Mouse (Mus musculus): ENCODE results near the gene Hpd. TPM values are rescaled to one million over a fixed set of nuclear protein-coding genes. Genes with fewer than 3 reads are reported as not detected.

Gene Hpd
- total RNA-seq, 2 experiments from 2014 or later = not detected

DNA sequence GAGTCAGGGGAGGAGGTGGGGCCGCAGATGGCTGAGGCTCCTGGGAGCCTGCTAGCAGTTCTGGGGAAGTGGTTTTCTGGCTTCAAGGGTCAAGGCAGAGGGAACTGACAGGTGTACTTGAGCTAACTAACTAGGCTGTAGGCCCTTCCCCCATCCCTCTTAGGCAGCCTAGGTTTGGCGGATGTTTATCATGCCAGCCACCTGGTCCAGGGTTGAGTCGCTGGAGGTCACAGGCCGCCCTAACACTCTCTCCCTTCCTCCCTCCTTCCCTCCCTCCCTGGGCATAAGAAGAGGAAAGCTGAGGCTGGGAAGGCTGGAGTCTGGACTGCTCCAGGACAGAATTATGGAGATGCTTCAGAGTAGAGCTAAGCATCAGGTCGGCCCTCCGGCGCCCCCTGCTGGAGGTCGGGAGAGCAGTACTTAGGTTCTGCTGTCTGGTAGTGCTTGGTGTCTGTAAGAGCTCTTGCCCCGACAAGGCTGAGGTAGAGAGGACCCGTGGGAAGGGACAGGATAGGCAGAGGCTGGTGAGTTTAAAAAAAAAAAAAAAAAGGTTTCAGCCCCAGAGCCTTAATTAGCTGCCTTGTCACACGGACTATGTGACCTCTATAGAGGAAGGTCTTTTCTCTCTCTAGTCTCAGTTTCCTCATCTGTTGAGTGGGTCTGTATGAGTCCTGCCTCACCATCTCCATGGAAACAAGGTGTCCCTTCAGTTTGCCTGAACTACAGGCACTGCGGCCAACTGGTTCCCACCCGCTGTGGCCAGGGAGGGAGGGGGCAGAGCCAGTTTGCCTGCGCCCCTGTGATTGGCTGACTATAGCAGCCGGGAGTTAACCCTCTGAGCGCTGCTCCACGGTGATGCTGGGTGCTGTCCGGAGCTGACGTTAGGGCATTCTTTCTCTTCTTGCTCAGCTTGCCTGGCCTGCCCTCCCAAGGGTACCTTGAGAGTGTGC lies 32.8 kb downstream of the Hpd start:
- peak; percentile 55 for ATAC-seq (ENCODE audit: poor library complexity, severe bottlenecking)

DNA sequence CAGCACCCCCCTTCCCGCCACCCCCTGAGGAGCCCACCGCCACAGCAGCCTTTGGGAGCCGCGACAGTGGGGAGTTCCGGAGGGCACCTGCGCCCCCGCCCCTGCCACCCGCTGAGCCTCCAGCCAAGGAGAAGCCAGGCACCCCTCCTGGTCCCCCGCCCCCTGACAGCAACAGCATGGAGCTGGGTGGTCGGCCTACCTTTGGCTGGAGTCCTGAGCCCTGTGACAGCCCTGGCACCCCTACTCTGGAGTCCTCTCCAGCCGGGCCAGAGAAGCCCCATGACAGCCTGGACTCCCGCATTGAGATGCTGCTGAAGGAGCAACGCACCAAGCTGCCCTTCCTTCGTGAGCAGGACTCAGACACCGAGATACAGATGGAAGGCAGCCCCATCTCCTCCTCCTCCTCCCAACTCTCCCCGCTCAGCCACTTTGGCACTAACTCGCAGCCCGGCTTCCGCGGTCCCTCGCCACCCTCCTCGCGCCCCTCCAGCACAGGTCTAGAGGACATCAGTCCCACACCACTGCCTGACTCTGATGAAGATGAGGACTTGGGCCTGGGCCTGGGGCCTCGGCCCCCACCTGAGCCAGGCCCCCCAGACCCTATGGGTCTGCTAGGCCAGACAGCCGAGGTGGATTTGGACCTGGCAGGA lies 34.3 kb downstream of the Hpd start:
- ATAC-seq (ENCODE audit: poor library complexity, severe bottlenecking) = no peak

DNA sequence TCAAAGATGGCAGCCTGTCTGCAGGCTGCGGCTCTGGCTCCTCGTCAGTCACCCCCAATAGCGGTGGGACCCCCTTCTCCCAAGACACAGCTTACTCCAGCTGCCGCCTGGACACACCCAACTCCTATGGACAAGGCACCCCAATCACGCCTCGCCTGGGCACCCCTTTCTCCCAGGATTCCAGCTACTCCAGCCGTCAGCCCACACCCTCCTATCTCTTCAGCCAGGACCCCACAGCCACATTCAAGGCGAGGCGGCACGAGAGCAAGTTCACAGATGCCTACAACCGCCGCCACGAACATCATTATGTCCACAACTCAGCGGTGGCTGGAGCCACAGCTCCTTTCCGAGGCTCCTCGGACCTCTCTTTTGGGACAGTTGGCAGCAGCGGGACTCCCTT lies 35.0 kb downstream of the Hpd start:
- ATAC-seq (ENCODE audit: poor library complexity, severe bottlenecking) = no peak

DNA sequence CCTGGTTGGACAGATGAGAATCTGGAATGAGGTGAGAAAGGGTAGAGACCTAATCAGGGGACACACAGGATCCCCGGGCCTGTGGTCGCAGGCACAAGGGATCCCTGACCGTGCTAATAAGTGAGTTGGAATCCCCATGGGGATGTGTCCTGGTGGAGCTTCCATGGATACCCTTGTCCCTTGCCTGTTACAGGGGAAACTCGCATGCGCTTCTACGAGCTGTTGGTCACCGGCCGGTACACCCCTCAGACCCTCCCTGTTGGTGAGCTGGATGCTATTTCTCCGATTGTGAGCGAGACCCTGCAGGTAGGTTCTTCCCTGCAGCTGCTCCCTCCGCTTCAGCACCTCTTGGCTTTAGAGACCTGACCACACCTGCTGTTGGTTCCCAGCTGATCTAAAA lies 36.2 kb downstream of the Hpd start:
- no peak for ATAC-seq (ENCODE audit: poor library complexity, severe bottlenecking)

DNA sequence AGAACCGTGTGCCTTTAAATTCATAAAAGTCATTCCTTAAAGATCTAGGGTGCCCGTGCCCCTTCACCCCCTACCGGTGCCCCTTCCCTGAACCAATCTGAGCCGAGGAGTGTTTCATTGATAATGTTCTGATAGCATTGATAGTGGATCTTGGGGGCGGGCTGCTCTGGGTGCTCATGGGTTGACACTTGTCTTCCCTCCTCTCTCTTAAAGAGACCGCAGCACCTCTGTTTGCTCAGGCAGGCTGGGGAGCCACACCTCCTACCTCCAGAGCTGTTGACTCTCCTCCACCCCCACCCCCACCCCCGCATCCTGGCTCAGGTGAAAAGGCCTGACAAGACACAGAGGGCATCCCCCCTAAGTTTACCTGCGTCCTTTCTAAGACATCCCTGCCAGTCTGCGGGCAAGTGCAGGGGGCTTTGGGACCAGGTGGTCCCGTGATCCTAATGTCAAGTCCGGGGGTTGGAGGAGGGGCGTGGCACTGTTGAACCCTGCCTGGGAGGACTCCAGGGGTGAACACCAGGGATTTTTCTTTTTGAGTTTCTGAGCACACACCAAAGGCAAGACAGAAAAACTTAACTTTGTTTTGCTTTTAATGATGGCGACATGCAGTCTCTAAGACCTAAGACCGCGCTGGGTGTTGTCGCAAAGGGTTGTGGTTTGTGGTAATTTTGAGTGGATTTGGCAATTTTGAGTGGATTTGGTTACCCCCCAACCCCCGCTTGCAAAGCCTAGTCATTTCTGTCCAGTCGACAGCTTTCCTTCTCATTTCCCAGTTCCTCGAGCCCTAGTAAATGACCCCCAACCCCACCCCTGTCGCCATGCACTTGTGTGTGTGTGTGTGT lies 37.6 kb downstream of the Hpd start:
- peak; percentile 21; the same call in 1 of the 2 replicates for ATAC-seq (ENCODE audit: poor library complexity, severe bottlenecking)

DNA sequence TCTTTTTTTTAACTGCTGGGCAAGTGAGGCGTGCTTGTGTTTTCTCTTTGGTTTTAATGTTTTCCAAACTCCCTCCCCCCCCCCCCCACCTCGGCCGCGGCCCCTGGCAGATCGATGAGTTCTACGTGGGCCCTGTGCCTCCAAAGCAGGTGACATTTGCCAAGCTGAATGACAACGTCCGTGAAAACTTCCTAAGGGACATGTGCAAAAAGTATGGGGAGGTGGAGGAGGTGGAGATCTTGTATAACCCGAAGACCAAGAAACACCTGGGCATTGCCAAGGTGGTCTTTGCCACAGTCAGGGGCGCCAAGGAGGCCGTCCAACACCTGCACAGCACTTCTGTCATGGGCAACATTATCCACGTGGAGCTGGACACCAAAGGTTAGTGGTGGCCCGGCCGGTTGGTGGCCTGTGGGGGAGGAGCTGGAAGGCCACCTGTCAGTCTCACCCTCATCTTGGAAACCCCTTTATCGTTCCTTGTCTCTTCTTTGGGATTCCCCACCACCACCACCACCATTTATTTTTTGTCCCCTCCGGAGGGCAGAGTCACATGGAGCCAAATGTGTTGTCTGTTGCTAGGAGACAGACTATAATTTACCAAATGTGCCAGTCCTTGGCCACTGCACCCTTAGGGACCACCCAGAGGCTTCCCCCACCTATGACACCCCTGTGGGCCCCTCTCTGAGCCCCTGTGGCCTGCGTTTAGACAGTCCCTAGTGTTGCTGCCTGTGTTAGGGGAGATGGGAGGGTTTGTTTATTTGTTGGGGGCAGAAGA lies 38.4 kb downstream of the Hpd start:
- no peak for ATAC-seq (ENCODE audit: poor library complexity, severe bottlenecking)

DNA sequence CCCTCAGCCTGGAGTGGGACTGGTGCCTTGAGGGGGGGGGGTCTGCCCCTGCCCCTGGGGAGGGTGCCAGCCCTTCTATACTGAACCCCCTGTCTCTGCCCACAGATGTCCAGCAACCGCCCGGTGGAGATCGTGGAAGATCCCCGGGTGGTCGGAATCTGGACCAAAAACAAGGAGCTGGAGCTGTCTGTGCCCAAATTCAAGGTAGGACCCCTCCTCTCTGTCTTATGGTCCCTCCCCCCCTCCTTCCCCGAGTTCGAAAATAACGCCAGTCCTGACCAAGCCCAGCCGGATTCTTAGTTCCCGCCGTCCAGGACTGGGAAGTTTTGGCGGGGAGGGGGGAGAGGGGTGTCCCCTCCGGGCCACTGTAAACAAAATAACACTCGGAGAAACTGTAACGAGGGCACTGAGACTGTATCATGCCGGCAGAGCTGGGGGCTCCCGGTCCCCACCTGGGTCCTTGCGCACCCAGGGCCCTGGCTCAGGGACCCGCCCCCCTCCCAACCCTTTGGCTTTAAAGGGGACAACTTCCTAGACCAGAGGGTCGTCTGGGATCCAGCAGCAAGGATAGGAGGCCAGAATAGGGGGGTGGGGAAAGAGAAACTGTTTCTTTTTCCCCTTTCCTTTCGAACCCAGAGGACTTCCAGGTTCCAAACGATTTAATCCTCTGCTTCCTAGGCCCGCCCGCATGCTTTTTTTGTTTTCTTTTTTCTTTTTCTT lies 39.1 kb downstream of the Hpd start:
- ATAC-seq (ENCODE audit: poor library complexity, severe bottlenecking) = no peak

DNA sequence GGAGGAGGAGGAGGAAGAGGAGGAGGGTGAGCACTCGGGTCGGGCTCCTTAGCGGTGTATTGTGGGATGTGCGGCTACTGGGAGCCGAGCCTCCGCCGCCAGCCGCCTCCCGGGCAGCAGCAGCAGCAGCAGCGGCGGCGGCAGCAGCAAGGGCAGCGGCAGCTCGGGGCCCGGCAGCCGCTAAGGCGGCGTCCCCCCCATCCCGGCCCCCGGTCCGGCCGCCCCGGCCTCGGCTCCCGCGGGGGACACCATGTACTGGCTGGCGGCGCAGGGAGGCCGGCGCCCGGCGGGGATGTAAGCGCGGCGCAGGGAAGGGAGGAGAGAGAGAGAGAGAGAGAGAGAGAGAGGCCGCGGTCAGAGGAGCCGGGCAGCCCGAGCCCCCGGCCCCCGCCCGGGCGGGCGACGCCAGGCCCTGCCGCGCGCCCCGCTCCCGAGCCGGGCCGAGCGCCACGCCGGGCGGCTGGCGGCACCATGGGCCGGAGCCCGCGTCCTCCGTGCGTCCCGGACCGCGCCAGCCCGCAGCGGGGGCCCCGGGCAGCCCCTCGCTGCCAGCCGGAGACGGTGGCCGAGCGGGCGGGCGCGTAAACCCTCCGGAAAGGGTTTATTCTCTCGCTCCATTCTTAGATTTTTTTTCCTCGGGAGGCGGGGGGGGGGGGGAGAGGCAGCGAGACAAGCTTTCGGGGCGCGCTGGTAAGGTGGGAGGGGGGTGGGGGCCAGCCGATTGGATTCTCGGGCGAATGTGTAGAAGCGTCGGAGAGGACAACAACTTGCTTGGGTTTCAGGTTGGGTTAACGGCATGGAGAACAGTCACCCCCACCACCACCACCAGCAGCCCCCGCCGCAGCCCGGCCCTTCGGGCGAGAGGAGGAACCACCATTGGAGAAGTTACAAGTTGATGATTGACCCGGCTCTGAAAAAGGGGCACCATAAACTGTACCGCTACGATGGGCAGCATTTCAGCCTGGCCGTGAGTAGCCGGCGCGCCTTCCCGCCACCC lies 40.1 kb downstream of the Hpd start, which contains the start of gene Setd1b:
TSS of gene Setd1b (plus strand) at position 33 of the 997 bp plus-strand sequence.
- ATAC-seq (ENCODE audit: poor library complexity, severe bottlenecking) = no peak

DNA sequence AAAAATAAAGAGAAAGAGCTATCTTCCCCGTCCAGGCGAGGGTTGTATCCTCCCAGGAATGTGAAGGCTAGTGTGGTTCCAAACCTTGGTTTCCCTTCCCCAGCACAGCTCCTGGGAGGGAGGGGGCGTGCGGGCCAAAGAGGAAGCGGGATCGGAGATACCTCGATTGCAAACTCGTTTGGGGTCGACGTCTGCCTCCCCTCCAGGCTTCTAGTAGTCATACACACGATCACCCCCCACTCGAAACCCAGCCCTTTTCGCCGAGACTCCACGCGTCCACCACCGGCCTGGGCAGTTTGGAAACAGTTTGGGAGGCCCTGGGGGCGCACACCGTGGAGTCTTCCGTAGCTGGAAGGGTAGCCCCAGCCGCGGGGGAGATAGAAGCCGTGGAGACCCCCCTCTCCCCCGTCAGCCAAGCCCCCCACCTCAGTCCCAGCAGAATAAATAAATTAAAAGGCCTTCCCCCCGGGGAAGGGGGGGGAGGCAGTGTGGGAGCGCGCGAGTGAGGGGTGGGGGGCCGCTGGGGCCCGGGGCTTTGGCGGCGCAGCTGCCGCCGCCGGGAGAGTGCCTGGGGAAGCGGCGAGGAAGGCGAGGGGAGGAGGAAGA lies 40.9 kb downstream of the Hpd start:
- ATAC-seq (ENCODE audit: poor library complexity, severe bottlenecking) = peak; percentile 10; the same call in 1 of the 2 replicates

DNA sequence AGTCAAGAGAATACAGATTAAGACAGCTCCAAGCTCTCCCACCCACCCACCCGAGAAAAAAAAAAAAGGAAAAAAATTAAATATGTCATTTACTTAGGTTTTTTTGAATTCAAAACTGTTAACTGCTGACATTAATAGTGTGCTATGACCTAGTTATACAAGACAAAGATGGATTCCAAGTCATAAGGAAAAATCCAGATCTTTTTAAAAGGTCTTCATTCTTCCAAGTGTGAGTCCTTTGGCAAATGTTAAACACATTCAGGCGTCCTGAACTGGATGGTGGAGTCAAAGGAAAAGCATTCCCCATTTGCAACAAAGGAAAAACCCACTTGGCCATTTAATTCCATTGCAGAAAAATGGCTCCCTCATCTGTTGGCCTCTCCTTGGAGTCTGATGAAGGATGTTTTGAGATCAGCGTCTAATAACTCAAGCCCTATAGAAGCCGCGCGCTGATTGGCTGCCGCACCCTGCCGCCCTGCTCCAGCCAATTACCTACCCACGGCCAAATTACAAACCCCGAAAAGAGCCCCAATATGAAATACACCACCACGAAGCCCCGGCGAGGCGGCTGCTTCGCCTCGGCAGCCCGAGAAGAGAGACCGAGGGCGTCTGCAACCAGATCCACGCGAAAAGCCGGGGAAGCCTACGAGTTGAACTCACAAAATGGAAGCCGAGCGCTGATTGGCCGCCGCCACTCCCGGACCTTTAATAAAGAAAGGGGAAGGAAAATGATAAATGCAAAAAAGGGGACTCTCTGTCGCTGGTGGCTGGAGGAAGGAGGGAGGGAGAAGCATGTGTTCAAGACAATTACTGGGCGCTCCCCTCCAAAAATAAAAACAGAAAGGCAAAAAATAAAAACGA lies 41.6 kb downstream of the Hpd start:
- ATAC-seq (ENCODE audit: poor library complexity, severe bottlenecking) = peak; percentile 45

DNA sequence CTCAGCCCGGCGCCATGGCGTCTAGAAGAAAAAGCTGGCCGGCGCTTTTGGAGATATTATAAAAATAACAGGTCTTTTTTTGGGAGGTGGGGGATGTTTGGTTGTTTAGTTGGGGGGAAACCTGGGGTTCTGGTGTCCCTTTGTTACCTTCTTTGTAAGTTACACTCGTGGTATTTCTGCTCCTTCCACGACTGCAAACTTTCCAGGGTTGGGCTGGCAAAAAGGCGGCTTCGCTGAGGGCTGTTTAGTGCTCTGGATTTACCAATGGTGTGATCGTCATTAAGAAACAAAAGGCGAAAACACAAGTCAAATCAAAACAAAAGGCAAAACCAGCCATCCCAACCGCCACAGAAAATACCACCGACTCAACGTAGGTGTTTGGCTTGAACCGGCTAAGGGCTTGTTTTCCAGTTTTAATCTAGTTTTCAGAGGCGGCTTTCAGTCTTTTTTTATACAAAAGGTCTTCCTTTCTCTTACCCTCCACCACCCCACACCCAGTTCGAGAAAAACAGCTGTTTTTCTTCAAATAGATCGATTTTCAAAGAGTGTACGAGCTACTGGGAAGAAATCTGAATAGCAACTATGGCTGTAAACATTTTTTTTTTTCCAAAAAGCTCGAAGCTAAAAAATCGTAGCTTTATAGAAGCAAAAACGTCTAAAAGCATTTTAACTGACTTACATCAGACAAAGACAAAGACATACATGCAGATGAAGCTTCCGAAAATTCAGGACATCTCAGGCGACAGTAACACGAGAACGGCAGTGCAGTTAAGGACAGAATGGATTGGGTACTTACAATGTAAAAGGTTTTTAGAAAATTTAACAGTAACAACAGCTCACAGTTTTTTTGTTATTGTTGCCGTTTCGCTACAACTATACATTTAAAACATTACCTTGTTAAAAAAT lies 42.6 kb downstream of the Hpd start:
- ATAC-seq (ENCODE audit: poor library complexity, severe bottlenecking) = no peak

DNA sequence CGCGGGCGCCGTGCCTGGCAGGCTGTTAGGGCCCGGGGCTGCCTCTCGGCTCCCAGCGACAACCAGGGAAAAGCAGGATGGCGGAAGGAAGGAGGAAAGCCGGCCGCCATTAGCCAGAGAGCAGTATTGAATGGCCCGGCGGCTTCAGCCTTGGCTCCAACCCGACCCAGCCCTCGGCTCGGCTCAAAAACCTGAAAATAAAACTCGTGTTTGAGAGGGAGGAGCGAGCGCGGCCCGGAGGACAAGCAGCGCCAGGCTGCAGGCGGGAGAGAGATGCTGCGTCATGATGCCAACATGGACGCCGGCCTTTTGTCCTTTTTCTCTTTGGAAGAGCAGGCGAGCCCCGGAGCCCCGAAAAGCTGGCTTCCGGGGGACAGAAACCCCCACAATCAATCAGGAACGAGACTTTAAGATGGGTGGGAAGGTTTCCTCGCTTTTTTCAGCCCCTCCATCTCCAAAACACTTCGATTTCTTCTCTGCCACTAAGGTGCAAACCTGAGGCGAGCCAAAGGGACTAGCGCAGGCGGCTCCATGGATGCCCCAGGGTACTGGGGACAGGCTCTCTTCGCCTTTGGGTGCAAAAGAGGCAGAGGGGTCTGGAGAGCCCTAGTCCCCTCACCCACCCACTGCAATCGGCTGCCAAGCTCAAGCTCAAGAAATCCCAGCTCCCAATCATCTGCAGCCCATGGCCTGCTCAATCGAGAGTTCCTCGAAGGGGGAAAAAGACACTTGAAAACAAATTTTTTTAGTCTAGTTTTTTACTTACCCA lies 43.4 kb downstream of the Hpd start:
- peak; percentile 31 for ATAC-seq (ENCODE audit: poor library complexity, severe bottlenecking)

DNA sequence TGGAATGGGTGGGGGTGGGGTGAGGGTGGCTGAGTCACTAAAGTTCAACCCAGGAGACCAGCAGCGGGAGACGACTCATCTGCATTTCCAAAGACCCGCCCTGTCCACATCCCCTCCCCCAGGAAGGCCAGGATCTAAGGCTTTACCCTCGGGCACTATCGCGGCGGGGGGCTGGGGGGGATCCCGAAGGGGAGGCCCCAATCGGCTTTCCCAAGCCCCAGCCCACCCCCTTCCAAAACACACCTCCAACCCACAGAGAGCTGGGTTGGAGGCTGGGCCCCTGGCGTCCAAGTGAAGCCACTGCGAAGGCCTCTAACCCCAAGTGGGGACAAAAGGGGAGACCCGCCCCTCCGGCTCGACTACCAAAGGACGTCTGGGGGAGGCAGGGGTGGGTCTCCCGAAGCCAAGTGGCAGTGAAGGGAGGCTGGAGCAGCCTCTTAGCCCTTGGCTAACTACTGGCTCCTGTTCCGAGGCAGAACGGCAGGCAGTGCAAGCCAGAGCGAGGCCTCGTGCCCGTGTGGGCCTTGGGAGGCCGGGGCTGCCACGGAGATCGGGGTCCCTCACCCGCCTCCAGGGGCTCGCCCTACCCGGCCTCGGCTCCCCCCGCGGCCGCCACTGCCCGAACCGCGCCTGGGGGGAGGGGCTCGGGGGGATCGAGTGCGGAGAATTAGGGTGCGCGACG lies 44.2 kb downstream of the Hpd start:
- ATAC-seq (ENCODE audit: poor library complexity, severe bottlenecking) = no peak

DNA sequence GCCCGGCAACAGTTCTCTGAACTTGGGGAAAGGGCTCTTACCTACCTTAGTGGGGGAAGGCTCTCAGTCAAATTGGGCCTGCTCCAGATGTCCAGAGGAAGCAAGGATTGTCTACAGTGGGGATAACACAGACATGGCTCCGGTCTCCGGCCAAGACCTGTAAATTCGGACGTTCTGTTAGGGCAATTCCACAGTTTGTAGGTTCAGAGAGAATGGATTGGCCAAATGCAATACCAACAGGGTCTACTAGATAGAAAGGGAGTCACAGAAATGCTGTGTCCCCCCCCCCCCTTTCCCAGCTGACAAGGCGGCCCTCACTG lies 44.7 kb downstream of the Hpd start:
- ATAC-seq (ENCODE audit: poor library complexity, severe bottlenecking) = no peak

Data from megakaryocyte, adult 5-6 weeks (primary cell).